Mouse (Mus musculus) forebrain, embryonic 12.5 days (tissue): ENCODE results near the gene Dlgap4. TPM values are rescaled to one million over a fixed set of nuclear protein-coding genes. Genes with fewer than 3 reads are reported as not detected.

Experiments used
- ATAC-seq: fragments of 200-750 bp; cut with Nextera tagmentation; 2 replicates; pipeline ENCODE4 v1.8.0; 2017; ENCODE audit warnings: moderate TSS enrichment; ENCODE audit not compliant: low FRiP score
- H3K27ac ChIP-seq: fragments of 300-500 bp; sonication (generic); 2 replicates; pipeline ENCODE4 v1.5.1; 2016; ENCODE audit warnings: mild to moderate bottlenecking
- H3K27me3 ChIP-seq: fragments of 300-500 bp; sonication (generic); 2 replicates; pipeline ENCODE4 v1.6.1; 2016; ENCODE audit warnings: mild to moderate bottlenecking
- H3K36me3 ChIP-seq: fragments of 300-500 bp; sonication (generic); replicated peaks from 2 replicates; pipeline ENCODE4 v1.6.1; 2016; ENCODE audit warnings: mild to moderate bottlenecking
- H3K4me1 ChIP-seq: fragments of 300-500 bp; sonication (generic); 2 replicates; pipeline ENCODE4 v1.6.1; 2016
- H3K4me2 ChIP-seq: fragments of 300-500 bp; sonication (generic); 2 replicates; pipeline ENCODE4 v1.6.1; 2016; ENCODE audit warnings: mild to moderate bottlenecking, moderate library complexity
- H3K4me3 ChIP-seq: fragments of 300-500 bp; sonication (generic); replicated peaks from 2 replicates; pipeline ENCODE4 v1.5.1; 2016; ENCODE audit warnings: mild to moderate bottlenecking
- H3K9ac ChIP-seq: fragments of 300-500 bp; sonication (generic); 2 replicates; pipeline ENCODE4 v1.6.1; 2016; ENCODE audit warnings: mild to moderate bottlenecking
- H3K9me3 ChIP-seq: fragments of 300-500 bp; sonication (generic); 2 replicates; pipeline ENCODE4 v1.6.1; 2016
- WGBS: fragments of 180-500 bp; shearing (Covaris S2); methylation state at CpG from one replicate; pipeline ENCODE4 v1.1.7; 2016; 5-methylcytosine and 5-hydroxymethylcytosine counted together
- polyA plus RNA-seq: library from polyadenylated mRNA; unstranded; fragments of >200 nt; fragmentation: Nextera tagmentation; extraction: Ambion mirVana; gene quantifications from 2 replicates; pipeline ENCODE4 v1.2.1, GENCODE M21; 2016

Gene Dlgap4
- polyA plus RNA-seq, 1 experiment from 2014 or later = 195 TPM

DNA sequence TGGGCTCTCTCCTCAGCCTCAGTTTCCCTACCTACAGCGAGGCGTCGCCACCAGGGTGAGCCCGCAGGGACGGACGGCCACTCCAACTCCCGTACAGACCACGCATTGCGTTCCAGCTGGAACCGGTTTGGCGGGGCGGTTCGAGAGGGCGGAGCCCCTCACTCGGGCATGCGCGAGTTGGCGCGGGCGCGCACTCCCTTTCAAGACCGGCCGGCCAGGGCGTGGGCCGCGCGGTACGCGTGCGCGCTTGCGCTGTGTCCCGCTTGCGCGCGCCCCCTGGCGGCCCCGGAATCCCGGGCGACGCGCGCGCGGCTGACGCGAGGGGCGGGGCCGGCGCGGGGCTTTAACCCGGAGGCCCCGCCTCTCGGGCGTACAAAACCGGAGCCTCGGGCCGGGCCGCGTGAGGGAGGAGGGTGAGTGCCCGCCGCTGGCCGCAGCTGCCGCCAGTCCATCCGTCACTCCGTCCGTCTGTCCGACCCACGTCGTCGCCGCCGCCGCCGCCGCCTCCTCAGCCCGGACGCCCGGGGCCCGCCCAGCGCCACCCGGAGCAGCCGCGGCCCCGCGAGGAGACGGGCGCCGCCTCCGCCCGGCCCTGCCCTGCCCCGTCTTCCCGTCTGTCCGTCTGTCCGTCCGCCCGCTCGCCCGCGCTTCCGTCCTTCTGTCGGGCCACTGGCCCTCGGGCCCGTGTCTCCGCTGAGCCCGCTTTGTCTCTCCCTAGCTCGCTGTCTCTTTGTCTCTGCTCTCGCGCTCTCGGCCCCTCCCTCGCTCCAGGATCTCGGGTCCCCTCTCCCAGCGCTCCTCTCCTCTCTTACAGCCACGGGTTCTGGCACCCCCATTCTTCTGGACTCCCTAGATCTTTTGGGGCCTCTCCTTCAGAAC is 107.4 kb downstream of the Dlgap4 start:
- ATAC-seq = peak; percentile 93
- no peaks in the 10 kb centered on the region for H3K9me3 ChIP-seq
- H3K4me1 ChIP-seq = peaks cover 71% of the 10 kb centered on the region
- no peaks in the 10 kb centered on the region for H3K36me3 ChIP-seq
- peak overlapping the region; percentile 99 for H3K9ac ChIP-seq
- WGBS = under 1% methylated on average over 111 of the region's 114 CpGs
- no peaks in the 10 kb centered on the region for H3K27me3 ChIP-seq
- H3K4me3 ChIP-seq = peak overlapping the region; percentile 91
- H3K27ac ChIP-seq = peak overlapping the region; percentile 93
- peak overlapping the region; percentile 70 for H3K4me2 ChIP-seq

DNA sequence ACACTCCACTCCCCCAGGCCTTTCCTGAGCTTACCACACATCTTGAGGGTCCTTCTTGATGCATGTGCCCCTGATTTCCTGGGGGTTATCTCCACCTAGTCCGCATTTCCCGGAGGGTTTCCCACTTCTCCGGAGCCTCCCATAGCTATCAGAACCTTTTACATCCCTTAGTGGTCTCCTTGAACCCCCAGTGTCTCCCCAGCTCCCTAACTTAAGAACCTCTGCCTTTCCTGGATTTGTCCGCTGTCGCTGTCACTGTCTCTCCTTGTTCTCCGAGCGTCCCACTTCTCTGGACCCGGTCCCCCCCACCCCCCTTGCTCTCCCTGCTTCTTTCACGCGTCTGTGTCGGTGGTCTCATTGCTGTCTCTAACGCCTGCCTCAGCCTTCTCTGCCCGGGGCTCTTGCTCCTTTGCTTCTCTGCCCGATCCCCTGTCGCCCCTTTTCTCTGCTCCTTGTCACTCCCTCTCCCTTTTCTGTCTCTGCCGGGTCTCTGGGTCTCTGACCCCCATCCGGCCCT is 108.1 kb downstream of the Dlgap4 start:
- WGBS = 2% methylated on average over 17 of the region's 17 CpGs
- peak overlapping the region; percentile 70 for H3K4me2 ChIP-seq
- peak overlapping the region; percentile 91 for H3K4me3 ChIP-seq
- no peaks in the 10 kb centered on the region for H3K36me3 ChIP-seq
- no peaks in the 10 kb centered on the region for H3K27me3 ChIP-seq
- H3K27ac ChIP-seq = peak overlapping the region; percentile 93
- H3K9me3 ChIP-seq = no peaks in the 10 kb centered on the region
- ATAC-seq = no peak
- H3K9ac ChIP-seq = peak overlapping the region; percentile 99
- peaks cover 76% of the 10 kb centered on the region for H3K4me1 ChIP-seq

DNA sequence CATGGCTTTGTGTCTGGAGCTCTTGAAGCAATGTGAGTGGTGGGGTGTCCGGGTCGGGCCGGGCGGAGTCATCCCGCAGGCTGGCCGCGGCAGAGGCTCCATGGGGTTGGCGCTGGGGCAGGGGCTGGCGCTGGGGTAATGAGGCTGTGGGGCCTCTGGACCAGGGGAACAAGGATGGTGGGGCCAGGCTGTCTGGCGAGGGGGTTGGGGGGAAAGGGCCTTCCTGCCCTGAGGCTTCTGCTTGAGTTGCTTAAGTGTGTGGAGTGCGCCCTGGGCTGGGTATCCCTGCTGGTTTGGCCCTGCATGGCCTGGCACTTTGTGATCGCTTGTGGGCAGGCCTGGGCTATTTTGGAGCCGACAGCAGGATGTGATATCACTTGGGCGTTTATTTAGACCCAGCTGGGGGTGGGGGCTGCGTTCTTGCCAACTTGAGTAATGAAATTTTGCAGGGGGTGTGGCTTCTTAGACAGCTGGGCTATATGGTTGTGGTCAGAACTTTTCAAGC is 108.6 kb downstream of the Dlgap4 start:
- no peaks in the 10 kb centered on the region for H3K9me3 ChIP-seq
- WGBS = 0% methylated on average over 15 of the region's 15 CpGs
- peak overlapping the region; percentile 99 for H3K9ac ChIP-seq
- H3K4me1 ChIP-seq = peaks cover 76% of the 10 kb centered on the region
- peak; percentile 7; the same call in 1 of the 2 replicates for ATAC-seq
- no peaks in the 10 kb centered on the region for H3K27me3 ChIP-seq
- H3K4me2 ChIP-seq = peak overlapping the region; percentile 70
- H3K36me3 ChIP-seq = no peaks in the 10 kb centered on the region
- H3K4me3 ChIP-seq = peak overlapping the region; percentile 91
- peak overlapping the region; percentile 93 for H3K27ac ChIP-seq

DNA sequence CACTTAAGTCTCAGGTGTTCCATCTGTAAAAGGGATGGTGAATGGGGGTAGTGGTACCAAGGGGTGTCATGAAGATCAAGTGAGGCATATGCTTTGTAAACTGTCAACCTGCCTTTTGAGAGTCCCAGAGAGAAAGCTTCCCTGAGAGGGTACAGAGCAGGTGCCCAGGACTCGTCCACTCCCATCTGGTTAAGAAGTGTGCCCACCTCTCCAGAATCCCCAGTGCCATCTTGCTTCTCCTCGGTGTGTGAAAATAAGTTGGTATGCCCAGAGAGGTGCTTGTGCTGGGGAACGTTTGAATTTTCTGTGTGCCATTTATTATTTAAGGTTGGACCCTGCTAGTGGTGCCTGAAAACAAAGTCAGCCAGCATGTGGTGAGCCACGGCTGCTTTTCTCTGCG is 109.2 kb downstream of the Dlgap4 start:
- peaks cover 72% of the 10 kb centered on the region for H3K4me1 ChIP-seq
- peak overlapping the region; percentile 99 for H3K9ac ChIP-seq
- H3K9me3 ChIP-seq = no peaks in the 10 kb centered on the region
- 44% methylated on average over 5 of the region's 5 CpGs for WGBS
- no peaks in the 10 kb centered on the region for H3K27me3 ChIP-seq
- peak overlapping the region; percentile 91 for H3K4me3 ChIP-seq
- peak overlapping the region; percentile 70 for H3K4me2 ChIP-seq
- ATAC-seq = no peak
- H3K27ac ChIP-seq = no peak overlapping the region
- H3K36me3 ChIP-seq = no peaks in the 10 kb centered on the region

DNA sequence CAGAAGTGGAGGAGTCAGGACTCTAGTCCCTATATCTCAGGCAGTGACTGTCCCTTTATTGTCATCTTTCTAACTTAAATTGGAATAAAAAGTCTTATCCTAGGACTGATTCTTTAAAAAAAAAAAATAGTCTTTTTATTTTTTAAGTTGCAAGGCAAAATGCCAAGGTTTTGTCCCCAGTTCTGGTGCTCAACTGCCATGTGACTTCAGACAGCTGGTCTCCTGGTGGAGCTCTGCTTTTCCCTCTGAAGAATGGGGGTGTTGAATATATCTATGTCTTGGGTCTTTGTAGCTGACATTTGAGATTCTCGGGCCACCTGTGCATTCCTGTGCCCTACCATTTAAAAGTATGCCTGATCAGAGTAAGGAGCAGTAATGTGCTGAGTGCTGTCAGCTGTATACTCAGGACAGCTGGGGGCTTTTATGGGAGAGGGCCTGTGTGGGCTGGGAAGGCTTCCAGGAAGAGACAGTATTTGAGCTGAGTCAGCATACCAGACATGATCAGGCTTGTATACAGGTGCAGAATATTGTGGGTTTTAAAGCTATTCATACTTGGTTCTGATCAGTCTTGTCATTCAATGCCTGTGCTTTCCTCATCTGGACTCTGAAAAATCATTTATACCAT is 110.5 kb downstream of the Dlgap4 start:
- no peak for ATAC-seq
- Histone ChIP-seq H3K4me1 (peaks cover 61% of the 10 kb centered on the region), H3K4me2 (peak overlapping the region; percentile 70), H3K4me3 (no peak overlapping the region), H3K9ac (no peak overlapping the region), H3K9me3 (no peaks in the 10 kb centered on the region), H3K27ac (no peak overlapping the region), H3K27me3 (no peaks in the 10 kb centered on the region), H3K36me3 (no peaks in the 10 kb centered on the region)
- 73% methylated on average over 1 of the region's 1 CpGs for WGBS

DNA sequence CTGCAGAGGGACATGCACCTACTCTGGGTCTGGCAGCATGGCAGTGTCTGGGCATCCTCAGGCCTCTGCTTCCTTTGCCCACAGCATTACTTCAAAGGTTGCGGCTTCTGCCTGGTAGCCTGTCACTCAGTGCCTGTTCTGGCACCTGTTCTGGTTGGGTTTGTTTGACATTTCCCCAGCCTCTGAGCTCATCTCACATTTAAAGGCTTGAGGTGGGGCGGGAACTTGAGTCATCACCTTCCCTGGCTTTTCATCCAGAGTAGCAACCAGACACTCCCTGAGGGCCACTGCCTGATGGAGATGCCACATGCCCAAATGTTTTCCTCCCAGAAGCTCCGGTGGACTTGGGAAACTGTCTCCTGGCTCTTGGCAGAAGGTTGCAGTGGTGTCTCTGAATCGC is 111.4 kb downstream of the Dlgap4 start:
- WGBS = 83% methylated on average over 4 of the region's 4 CpGs
- H3K27ac ChIP-seq = no peak overlapping the region
- peak overlapping the region; percentile 6 for H3K4me2 ChIP-seq
- no peaks in the 10 kb centered on the region for H3K27me3 ChIP-seq
- H3K36me3 ChIP-seq = no peaks in the 10 kb centered on the region
- H3K4me3 ChIP-seq = no peak overlapping the region
- peaks cover 63% of the 10 kb centered on the region for H3K4me1 ChIP-seq
- no peaks in the 10 kb centered on the region for H3K9me3 ChIP-seq
- ATAC-seq = no peak
- H3K9ac ChIP-seq = no peak overlapping the region

DNA sequence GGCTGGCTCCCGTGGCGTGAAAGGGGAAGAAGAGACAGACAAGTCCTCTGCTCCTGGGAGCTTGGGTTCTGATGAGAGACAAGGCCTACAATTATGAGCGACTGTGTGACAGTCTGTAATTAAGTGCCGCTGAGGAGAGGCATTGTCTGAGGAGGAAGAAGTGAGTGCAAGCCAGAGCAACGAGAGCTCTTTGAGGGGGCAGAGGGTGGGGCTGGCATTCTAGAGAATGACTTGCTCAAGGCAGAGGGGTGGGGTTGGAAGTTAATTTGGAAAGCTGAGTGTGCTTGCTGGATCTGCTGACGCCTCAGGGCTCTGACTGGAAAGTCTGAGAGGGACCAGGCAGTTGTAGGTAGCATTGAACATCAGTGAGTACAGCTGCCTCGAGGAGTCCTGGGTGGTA is 112.8 kb downstream of the Dlgap4 start:
- H3K9ac ChIP-seq = peak overlapping the region; percentile 43; the same call in 1 of the 2 replicates
- peak; percentile 25; the same call in 1 of the 2 replicates for ATAC-seq
- no peaks in the 10 kb centered on the region for H3K36me3 ChIP-seq
- H3K27me3 ChIP-seq = no peaks in the 10 kb centered on the region
- H3K9me3 ChIP-seq = no peaks in the 10 kb centered on the region
- no peak overlapping the region for H3K4me3 ChIP-seq
- WGBS = 14% methylated on average over 7 of the region's 7 CpGs
- H3K27ac ChIP-seq = peak overlapping the region; percentile 70
- H3K4me2 ChIP-seq = peak overlapping the region; percentile 41
- peaks cover 67% of the 10 kb centered on the region for H3K4me1 ChIP-seq

DNA sequence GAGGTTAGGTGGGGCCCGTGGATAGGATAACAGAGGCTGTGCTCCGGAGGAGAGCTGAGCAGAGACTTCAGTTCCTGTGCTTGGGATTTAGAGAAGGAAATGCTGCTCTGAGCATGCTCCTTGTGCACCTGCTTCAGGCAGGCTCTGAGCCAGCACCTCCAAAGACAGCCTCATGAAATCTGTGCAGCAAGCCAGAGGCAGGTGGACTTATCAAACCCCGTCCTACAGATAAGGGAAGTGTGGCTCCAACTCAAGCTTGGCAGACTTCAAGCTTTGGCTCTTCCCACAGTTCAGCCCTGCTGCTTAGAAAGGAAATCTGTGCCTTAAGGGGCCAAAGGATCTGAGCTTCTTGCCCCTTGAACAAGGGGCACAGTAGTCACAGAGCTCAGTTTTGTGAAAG is 113.4 kb downstream of the Dlgap4 start:
- peak overlapping the region; percentile 70 for H3K27ac ChIP-seq

DNA sequence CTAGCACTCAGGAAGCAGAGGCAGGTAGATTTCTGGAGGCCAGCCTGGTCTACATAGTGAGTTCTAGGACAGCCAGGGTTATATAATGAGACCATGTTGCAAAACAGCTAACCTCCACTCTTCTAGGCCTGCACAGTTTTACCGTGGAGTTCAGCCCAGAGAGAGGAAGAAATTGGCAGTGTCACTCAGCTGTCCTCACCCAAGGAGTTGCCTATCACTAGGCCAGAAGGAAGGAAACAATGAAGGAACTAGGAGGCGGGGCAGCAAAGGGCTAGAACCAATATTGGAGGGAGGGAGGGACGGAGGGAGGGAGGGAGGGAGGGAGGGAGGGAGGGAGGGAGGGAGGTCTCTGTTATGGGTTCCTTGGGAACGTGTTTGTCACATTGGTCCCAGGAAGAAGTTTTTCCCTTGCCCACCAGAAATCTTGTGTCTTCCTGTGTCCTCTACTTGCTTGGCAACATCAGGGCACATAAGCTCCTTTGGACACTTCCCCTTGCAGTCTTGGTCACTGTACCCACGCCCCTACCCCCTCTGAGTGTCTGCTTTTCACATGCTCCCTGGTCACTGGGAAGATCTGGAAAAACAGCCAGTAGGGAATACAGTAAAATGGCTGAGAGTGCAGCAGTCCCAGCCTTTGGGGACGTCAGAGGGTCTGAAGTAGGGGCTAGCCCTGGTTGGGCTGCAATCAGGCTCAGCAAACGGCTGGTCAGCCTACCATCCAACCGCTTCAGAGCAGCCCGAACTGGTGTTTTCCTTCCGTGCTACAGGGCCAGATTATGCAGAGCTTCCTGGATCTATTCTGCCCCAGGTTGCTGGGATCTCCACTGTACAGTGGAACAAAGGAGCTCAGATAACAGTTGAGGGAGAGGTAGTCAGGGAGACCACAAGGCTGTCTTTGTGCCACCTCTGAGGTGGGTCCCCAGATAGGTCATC is 116.3 kb downstream of the Dlgap4 start:
- Histone ChIP-seq H3K4me3 (no peak overlapping the region), H3K27me3 (no peaks in the 10 kb centered on the region), H3K9me3 (no peaks in the 10 kb centered on the region), H3K36me3 (no peaks in the 10 kb centered on the region), H3K4me2 (peak overlapping the region; percentile 2; the same call in 1 of the 2 replicates), H3K4me1 (peaks cover 58% of the 10 kb centered on the region), H3K9ac (no peak overlapping the region), H3K27ac (0 out of 2 replicates have a peak overlapping the region, but pooled peaks have one; percentile 19)
- no peak for ATAC-seq
- 65% methylated on average over 8 of the region's 10 CpGs for WGBS

More for the DNA sequence above, 113.4 kb downstream of the Dlgap4 start:
- no peak overlapping the region for H3K4me3 ChIP-seq
- no peak overlapping the region for H3K9ac ChIP-seq
- H3K4me1 ChIP-seq = peaks cover 72% of the 10 kb centered on the region
- no peaks in the 10 kb centered on the region for H3K36me3 ChIP-seq
- no peaks in the 10 kb centered on the region for H3K9me3 ChIP-seq
- 77% methylated on average over 3 of the region's 3 CpGs for WGBS
- H3K4me2 ChIP-seq = peak overlapping the region; percentile 41
- no peaks in the 10 kb centered on the region for H3K27me3 ChIP-seq
- no peak for ATAC-seq

DNA sequence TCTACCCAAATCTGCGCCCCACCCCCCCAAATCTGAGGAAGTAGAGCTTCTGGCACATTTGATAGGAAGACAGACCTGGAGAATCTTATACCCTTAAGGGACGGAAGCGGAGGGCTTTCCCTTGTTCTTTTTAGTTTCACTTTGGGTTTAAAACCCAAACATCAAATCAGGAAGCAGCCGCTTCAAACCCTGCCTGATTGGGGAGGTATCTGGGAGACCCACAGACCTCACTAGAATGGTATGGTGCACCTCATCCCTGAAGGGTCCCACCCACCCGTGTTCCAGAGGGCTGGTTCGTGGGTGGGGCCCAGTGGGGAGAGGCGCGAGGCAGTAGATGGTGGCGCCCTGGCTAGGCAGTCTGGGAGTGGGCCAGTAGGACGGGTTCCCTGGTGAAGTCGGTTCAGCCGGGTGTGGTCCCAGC is 117.0 kb downstream of the Dlgap4 start:
- 90% methylated on average over 12 of the region's 12 CpGs for WGBS
- 0 out of 2 replicates have a peak overlapping the region, but pooled peaks have one; percentile 19 for H3K27ac ChIP-seq
- H3K4me2 ChIP-seq = 0 out of 2 replicates have a peak overlapping the region, but pooled peaks have one; percentile 2
- no peaks in the 10 kb centered on the region for H3K36me3 ChIP-seq
- H3K9me3 ChIP-seq = no peaks in the 10 kb centered on the region
- no peak for ATAC-seq
- peaks cover 58% of the 10 kb centered on the region for H3K4me1 ChIP-seq
- H3K9ac ChIP-seq = no peak overlapping the region
- H3K27me3 ChIP-seq = no peaks in the 10 kb centered on the region
- no peak overlapping the region for H3K4me3 ChIP-seq

DNA sequence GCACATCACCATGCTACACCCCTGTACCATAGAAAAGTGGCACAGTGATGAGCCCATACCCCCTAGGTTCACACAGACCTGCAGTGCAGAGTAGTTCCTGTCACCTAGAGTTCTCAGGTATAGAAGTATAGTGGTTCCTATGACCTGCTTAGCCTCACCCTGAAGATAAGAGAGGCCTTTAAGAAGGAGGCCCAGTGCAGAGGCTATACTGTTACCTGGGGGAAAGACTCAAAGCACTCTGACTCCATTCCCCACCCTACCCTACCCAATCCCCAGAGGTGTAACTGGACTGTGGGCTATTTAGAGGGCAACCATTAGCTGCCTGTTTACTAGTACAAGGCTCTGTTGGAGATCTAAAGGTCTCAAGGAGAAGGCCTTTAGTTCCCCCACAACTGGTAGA is 118.1 kb downstream of the Dlgap4 start:
- ATAC-seq = no peak
- no peak overlapping the region for H3K4me2 ChIP-seq
- no peak overlapping the region for H3K9ac ChIP-seq
- no peak overlapping the region for H3K27ac ChIP-seq
- H3K4me3 ChIP-seq = no peak overlapping the region
- H3K9me3 ChIP-seq = no peaks in the 10 kb centered on the region
- no peaks in the 10 kb centered on the region for H3K27me3 ChIP-seq
- no peaks in the 10 kb centered on the region for H3K36me3 ChIP-seq
- H3K4me1 ChIP-seq = peaks cover 58% of the 10 kb centered on the region
